Mouse (Mus musculus) embryonic facial prominence, embryonic 13.5 days (tissue): ENCODE results near the gene S100a6. TPM values are rescaled to one million over a fixed set of nuclear protein-coding genes. Genes with fewer than 3 reads are reported as not detected.

Source experiments
- ATAC-seq: fragments of 200-750 bp; cut with Nextera tagmentation; 2 replicates; pipeline ENCODE4 v1.8.0; 2017; ENCODE audit warnings: low read depth; ENCODE audit not compliant: insufficient number of reproducible peaks, insufficient read depth, low FRiP score, low TSS enrichment
- H3K27ac ChIP-seq: fragments of 300-500 bp; sonication (generic); 2 replicates; pipeline ENCODE4 v1.5.1; 2015; ENCODE audit warnings: moderate library complexity, mild to moderate bottlenecking, inconsistent platforms
- H3K27me3 ChIP-seq: fragments of 300-500 bp; sonication (generic); 2 replicates; pipeline ENCODE4 v1.6.1; 2015; ENCODE audit warnings: mild to moderate bottlenecking, inconsistent platforms
- H3K36me3 ChIP-seq: fragments of 300-500 bp; sonication (generic); 2 replicates; pipeline ENCODE4 v1.6.1; 2015; ENCODE audit warnings: mild to moderate bottlenecking, inconsistent platforms
- H3K4me1 ChIP-seq: fragments of 300-500 bp; sonication (generic); 2 replicates; pipeline ENCODE4 v1.6.1; 2015; ENCODE audit warnings: inconsistent platforms
- H3K4me2 ChIP-seq: fragments of 300-500 bp; sonication (generic); 2 replicates; pipeline ENCODE4 v1.6.1; 2015; ENCODE audit warnings: moderate library complexity, mild to moderate bottlenecking, inconsistent platforms
- H3K4me3 ChIP-seq: fragments of 300-500 bp; sonication (generic); 2 replicates; pipeline ENCODE4 v1.5.1; 2015; ENCODE audit warnings: mild to moderate bottlenecking, inconsistent platforms
- H3K9ac ChIP-seq: fragments of 300-500 bp; sonication (generic); 2 replicates; pipeline ENCODE4 v1.6.1; 2015; ENCODE audit warnings: mild to moderate bottlenecking, inconsistent platforms
- H3K9me3 ChIP-seq: fragments of 300-500 bp; sonication (generic); 2 replicates; pipeline ENCODE4 v1.6.1; 2016; ENCODE audit warnings: inconsistent platforms
- WGBS: fragments of 180-500 bp; shearing (Covaris S2); methylation state at CpG from one replicate; pipeline ENCODE4 v1.1.7; 2015; ENCODE audit warnings: mixed read lengths; 5-methylcytosine and 5-hydroxymethylcytosine counted together
- polyA plus RNA-seq: library from polyadenylated mRNA; unstranded; fragments of >200 nt; fragmentation: Nextera tagmentation; extraction: Ambion mirVana; gene quantifications from 2 replicates; pipeline ENCODE4 v1.2.1, GENCODE M21; 2015

Gene S100a6
- polyA plus RNA-seq, 1 experiment from 2014 or later: 97.9 TPM

DNA sequence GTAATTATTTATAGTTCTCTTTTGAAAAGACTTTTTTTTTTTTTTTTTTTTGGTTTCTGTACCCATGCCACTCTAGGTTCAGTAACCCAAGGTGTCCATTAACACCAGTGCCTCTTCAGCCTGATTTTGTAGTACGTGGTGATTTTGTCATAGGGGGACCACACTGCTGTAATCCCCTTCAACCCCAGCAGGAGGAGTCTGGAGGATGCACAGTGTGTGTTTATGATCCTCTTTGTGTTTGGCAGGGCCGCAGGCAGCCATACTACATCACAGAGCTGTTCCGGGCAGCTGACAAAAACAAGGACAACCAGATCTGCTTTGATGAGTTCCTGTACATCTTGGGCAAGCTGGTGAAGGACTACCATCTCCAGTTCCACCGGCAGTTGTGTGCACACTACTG is 44.7 kb downstream of the S100a6 start:
- no peaks in the 10 kb centered on the region for H3K36me3 ChIP-seq
- no peaks in the 10 kb centered on the region for H3K9me3 ChIP-seq
- no peak for ATAC-seq
- H3K4me2 ChIP-seq: no peak overlapping the region
- H3K9ac ChIP-seq: no peak overlapping the region
- WGBS: 69% methylated on average over 4 of the region's 4 CpGs
- no peak overlapping the region for H3K27ac ChIP-seq
- no peaks in the 10 kb centered on the region for H3K4me1 ChIP-seq
- peaks cover 3% of the 10 kb centered on the region for H3K27me3 ChIP-seq
- H3K4me3 ChIP-seq: no peak overlapping the region

DNA sequence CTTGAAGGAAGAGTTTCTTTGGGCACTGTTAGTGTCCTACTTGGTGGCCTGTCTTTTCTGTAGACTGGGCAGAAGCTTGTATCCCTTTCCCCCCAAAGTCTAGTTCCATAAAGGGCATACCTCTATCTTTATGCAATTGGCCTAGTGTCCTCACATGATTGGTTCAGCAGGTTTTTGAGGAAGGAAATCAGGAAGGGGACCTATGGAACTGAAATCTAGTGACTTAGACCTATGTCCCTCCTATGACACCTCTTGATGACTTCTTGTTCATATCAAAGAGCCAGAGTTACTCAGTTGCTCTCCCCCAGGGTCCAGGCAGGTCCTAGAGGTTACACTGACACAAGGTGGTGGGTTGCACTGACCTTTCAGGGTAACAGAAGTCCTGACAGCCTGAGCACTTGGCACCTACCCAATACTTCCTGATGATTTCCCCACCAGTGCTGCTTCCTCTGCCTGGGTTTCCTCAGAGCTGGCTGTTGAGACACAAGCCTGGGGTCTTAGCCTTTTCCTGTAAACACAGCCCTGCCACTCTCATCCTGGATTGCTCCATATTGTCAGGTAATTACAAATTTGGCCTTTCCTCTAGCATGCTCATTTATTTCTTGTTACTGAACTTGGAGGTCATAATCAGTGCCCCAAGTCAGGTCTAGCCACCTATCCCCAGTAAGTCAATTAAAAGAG is 46.8 kb downstream of the S100a6 start:
- no peak overlapping the region for H3K9ac ChIP-seq
- no peak for ATAC-seq
- H3K27ac ChIP-seq: no peak overlapping the region
- H3K4me3 ChIP-seq: no peak overlapping the region
- H3K4me1 ChIP-seq: no peaks in the 10 kb centered on the region
- no peaks in the 10 kb centered on the region for H3K36me3 ChIP-seq
- peaks cover 3% of the 10 kb centered on the region for H3K27me3 ChIP-seq
- no peaks in the 10 kb centered on the region for H3K9me3 ChIP-seq
- no peak overlapping the region for H3K4me2 ChIP-seq

DNA sequence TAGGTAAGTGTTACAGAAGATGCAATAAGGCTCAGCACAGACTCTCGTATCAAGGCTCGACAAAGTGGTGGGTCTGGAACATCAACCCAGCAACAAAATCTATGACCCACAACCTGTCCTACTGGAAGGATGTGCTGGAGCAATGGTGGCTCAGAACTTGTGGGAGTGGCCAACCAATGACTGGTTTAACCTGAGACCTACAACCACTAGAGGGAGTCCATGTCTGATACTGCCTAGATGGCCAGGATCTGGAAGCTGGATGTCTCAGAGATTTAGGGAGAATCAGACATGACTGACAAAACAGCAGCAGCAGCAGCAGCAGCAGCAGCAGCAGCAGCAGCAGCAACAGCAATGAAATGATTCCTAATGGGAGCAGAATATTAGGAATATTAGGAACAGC is 51.5 kb downstream of the S100a6 start:
- no peak overlapping the region for H3K4me2 ChIP-seq
- H3K27ac ChIP-seq: no peak overlapping the region
- peaks cover 5% of the 10 kb centered on the region; the same call in 1 of the 2 replicates for H3K4me1 ChIP-seq
- no peak overlapping the region for H3K4me3 ChIP-seq
- WGBS: 72% methylated on average over 2 of the region's 2 CpGs
- H3K27me3 ChIP-seq: no peaks in the 10 kb centered on the region
- H3K9me3 ChIP-seq: no peaks in the 10 kb centered on the region
- ATAC-seq: no peak
- no peak overlapping the region for H3K9ac ChIP-seq
- no peaks in the 10 kb centered on the region for H3K36me3 ChIP-seq

DNA sequence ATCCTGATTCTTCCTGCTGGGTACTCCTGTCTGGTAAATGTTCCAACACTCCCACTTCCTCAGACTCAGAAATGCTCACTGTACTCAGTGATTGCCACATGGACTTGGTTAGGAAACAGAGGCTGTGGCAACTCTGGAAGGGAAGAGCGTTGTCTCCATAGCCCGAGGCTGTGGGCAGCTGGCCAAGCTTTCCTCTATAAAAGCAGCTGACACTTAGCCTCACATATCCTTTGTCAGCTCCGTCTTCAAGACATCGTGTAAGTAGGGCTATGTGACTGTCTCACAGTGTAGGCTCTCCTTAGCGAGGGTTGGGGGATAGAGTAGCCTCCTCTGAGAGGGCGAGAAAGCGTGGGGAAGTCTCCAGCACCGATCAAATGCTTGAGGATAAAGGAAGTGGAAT is 56.2 kb downstream of the S100a6 start, which contains the start of gene S100a8:
Gene S100a8, plus strand, starts transcription at position 133 of the 400 bp plus-strand sequence.
- H3K4me2 ChIP-seq: no peak within 1 kb of the TSS
- H3K27me3 ChIP-seq: no peaks in the 10 kb centered on the region
- no peaks in the 10 kb centered on the region for H3K9me3 ChIP-seq
- 45% methylated on average over 8 of the region's 8 CpGs for WGBS
- peaks cover 5% of the 10 kb centered on the region; the same call in 1 of the 2 replicates for H3K4me1 ChIP-seq
- H3K9ac ChIP-seq: no peak within 1 kb of the TSS
- H3K4me3 ChIP-seq: no peak within 1 kb of the TSS
- no peak for ATAC-seq
- no peak within 1 kb of the TSS for H3K27ac ChIP-seq
- no peaks in the 10 kb centered on the region for H3K36me3 ChIP-seq

Other genes with a start within 250 kb of the S100a6 start
- 39.6 and 44.3 TPM in 2 replicates for gene Slc27a3, start 222.9 kb upstream of the S100a6 start, polyA plus RNA-seq
- 31.0 and 31.1 TPM in 2 replicates for gene Ints3, start 179.3 kb upstream of the S100a6 start, polyA plus RNA-seq
- gene Npr1, start 147.0 kb upstream of the S100a6 start, polyA plus RNA-seq: 2.8 and 5.0 TPM in 2 replicates
- gene Ilf2, start 136.8 kb upstream of the S100a6 start, polyA plus RNA-seq: 265 and 286 TPM in 2 replicates
- 85.5 and 100 TPM in 2 replicates for gene Snapin, start 121.8 kb upstream of the S100a6 start, polyA plus RNA-seq
- 187 and 195 TPM in 2 replicates for gene Chtop, start 103.4 kb upstream of the S100a6 start, polyA plus RNA-seq
- 13.5 and 16.5 TPM in 2 replicates for gene S100a1, start 98.5 kb upstream of the S100a6 start, polyA plus RNA-seq
- gene S100a13, start 98.4 kb upstream of the S100a6 start, polyA plus RNA-seq: 24.2 and 26.7 TPM in 2 replicates
- 22.7 and 25.5 TPM in 2 replicates for gene S100a14, start 86.0 kb upstream of the S100a6 start, polyA plus RNA-seq
- gene S100a16, start 75.6 kb upstream of the S100a6 start, polyA plus RNA-seq: 95.0 and 96.5 TPM in 2 replicates
- 0.44 and 0.62 TPM in 2 replicates for gene S100a3, start 52.3 kb upstream of the S100a6 start, polyA plus RNA-seq
- not detected in 2 replicates for gene S100a2, start 22.6 kb upstream of the S100a6 start, polyA plus RNA-seq
- gene Gm42674, start 11.0 kb upstream of the S100a6 start, polyA plus RNA-seq: not detected in 2 replicates
- 18.8 and 19.2 TPM in 2 replicates for gene S100a4, start 9.1 kb upstream of the S100a6 start, polyA plus RNA-seq
- gene S100a5, start 4.4 kb upstream of the S100a6 start, polyA plus RNA-seq: not detected in 2 replicates
- 0.41 TPM in 1 of 2 replicates, not detected in the other for gene S100a7a, start 41.1 kb downstream of the S100a6 start, polyA plus RNA-seq
- 5.9 and 15.4 TPM in 2 replicates for gene S100a8, start 56.1 kb downstream of the S100a6 start, polyA plus RNA-seq
- 4.0 and 13.4 TPM in 2 replicates for gene S100a9, start 82.8 kb downstream of the S100a6 start, polyA plus RNA-seq
- gene Pglyrp4, start 114.0 kb downstream of the S100a6 start, polyA plus RNA-seq: not detected in 2 replicates
- gene Gm5849, start 165.0 kb downstream of the S100a6 start, polyA plus RNA-seq: not detected in 2 replicates